Mouse (Mus musculus) heart, adult 2 months (tissue): ENCODE measurements around the gene Sept1.

Experiments used
- CTCF ChIP-seq: fragments of 200-600 bp; IDR thresholded peaks from 2 replicates; pipeline ENCODE4 v1.8.1; 2022; ENCODE audit warnings: antibody characterized with exemption, mild to moderate bottlenecking, moderate library complexity
- EP300 ChIP-seq: fragments of 200-500 bp; IDR thresholded peaks from 2 replicates; pipeline ENCODE4 v1.6.1; 2011; ENCODE audit warnings: low read depth, low read length, control low read depth; ENCODE audit not compliant: insufficient read depth
- POLR2A ChIP-seq: fragments of 200-500 bp; IDR thresholded peaks from 2 replicates; pipeline ENCODE4 v1.6.1; 2011; ENCODE audit warnings: mild to moderate bottlenecking, low read depth, low read length, control low read depth; ENCODE audit not compliant: insufficient read depth

GRCm38 (mm10) chr7:127166501-127166900 is 66.4 kb downstream of the Sept1 start:
- TF ChIP-seq CTCF (no peak), POLR2A (no peak), EP300 (no peak)
